Mouse (Mus musculus) MEL (cell line): ENCODE data around the gene Tinf2. TPM values are rescaled to one million over a fixed set of nuclear protein-coding genes. Genes with fewer than 3 reads are reported as not detected.

Experiments
- DNase-seq: peaks from one replicate; pipeline ENCODE4 v3.0.0; 2011; ENCODE audit warnings: low read depth, low spot score
- H3K27ac ChIP-seq: 2 replicates; pipeline ENCODE4 v1.5.1; 2012; ENCODE audit warnings: low read depth, mild to moderate bottlenecking, control low read depth, low read length, moderate library complexity; ENCODE audit not compliant: control insufficient read depth
- H3K27me3 ChIP-seq, 2 experiments: fragments of 150-350 bp in 1 of 2; sonication (generic) in 1 of 2; 2 replicates each; pipeline ENCODE4 v1.6.1; 2012; ENCODE audit warnings: low read length in 2 of 2, mild to moderate bottlenecking in 2 of 2, improper control_type of control experiment in 1 of 2, moderate library complexity in 1 of 2; ENCODE audit not compliant: insufficient read depth in 2 of 2, control insufficient read depth in 1 of 2
- H3K36me3 ChIP-seq, 2 experiments: 2 replicates each; pipeline ENCODE4 v1.6.1; 2012 to 2014; ENCODE audit warnings: low read length in 2 of 2, improper control_type of control experiment in 1 of 2, inconsistent platforms in 1 of 2, mild to moderate bottlenecking in 1 of 2; ENCODE audit not compliant: insufficient read depth in 2 of 2, control insufficient read depth in 1 of 2
- H3K4me1 ChIP-seq, 2 experiments: fragments of 150-350 bp in 1 of 2; sonication (generic) in 1 of 2; 2 replicates each; pipeline ENCODE4 v1.6.1; 2012; ENCODE audit warnings: low read length in 2 of 2, improper control_type of control experiment in 1 of 2, mild to moderate bottlenecking in 1 of 2; ENCODE audit not compliant: insufficient read depth in 2 of 2, control insufficient read depth in 1 of 2
- H3K4me3 ChIP-seq, 2 experiments: fragments of 150-350 bp in 1 of 2; sonication (generic) in 1 of 2; 2 replicates each; pipeline ENCODE4 v1.5.1; 2012; ENCODE audit warnings: low read depth in 2 of 2, low read length in 2 of 2, mild to moderate bottlenecking in 2 of 2, moderate library complexity in 2 of 2, control low read depth in 1 of 2, improper control_type of control experiment in 1 of 2; ENCODE audit not compliant: control insufficient read depth in 1 of 2, insufficient read depth in 1 of 2
- H3K79me2 ChIP-seq: 2 replicates; pipeline ENCODE4 v1.6.1; 2012; ENCODE audit warnings: mild to moderate bottlenecking, low read length, moderate library complexity; ENCODE audit not compliant: control insufficient read depth, poor library complexity, insufficient read depth
- H3K9ac ChIP-seq: 2 replicates; pipeline ENCODE4 v1.6.1; 2012; ENCODE audit warnings: low read depth, mild to moderate bottlenecking, control low read depth, low read length, moderate library complexity; ENCODE audit not compliant: control insufficient read depth, poor library complexity, severe bottlenecking
- H3K9me3 ChIP-seq: fragments of 150-350 bp; sonication (generic); replicated peaks from 2 replicates; pipeline ENCODE4 v1.6.1; 2012; ENCODE audit warnings: mild to moderate bottlenecking, low read length, improper control_type of control experiment, moderate library complexity; ENCODE audit not compliant: insufficient read depth
- BHLHE40 ChIP-seq: IDR thresholded peaks from 2 replicates; pipeline ENCODE4 v1.6.1; 2012; ENCODE audit warnings: low read depth, mild to moderate bottlenecking, inconsistent platforms, low read length, improper control_type of control experiment, borderline replicate concordance
- CHD1 ChIP-seq: IDR thresholded peaks from 2 replicates; pipeline ENCODE4 v1.6.1; 2012; ENCODE audit warnings: low read depth, mild to moderate bottlenecking, inconsistent platforms, low read length, improper control_type of control experiment
- CHD2 ChIP-seq: IDR thresholded peaks from 2 replicates; pipeline ENCODE4 v1.6.1; 2011; ENCODE audit warnings: low read length, improper control_type of control experiment
- CTCF ChIP-seq, 3 experiments: IDR thresholded peaks in 2 of 3; conservative IDR thresholded peaks in 1 of 3; 2 replicates each; pipeline ENCODE4 v1.5.1; 2011 to 2012; ENCODE audit warnings: low read length in 3 of 3, low read depth in 2 of 3, mild to moderate bottlenecking in 2 of 3, improper control_type of control experiment in 1 of 3, inconsistent platforms in 1 of 3, mixed read lengths in 1 of 3, moderate library complexity in 1 of 3; ENCODE audit not compliant: control insufficient read depth in 1 of 3, insufficient read depth in 1 of 3, poor library complexity in 1 of 3, severe bottlenecking in 1 of 3
- E2F4 ChIP-seq: IDR thresholded peaks from 2 replicates; pipeline ENCODE4 v1.6.1; 2011; ENCODE audit warnings: low read depth, low read length, improper control_type of control experiment, borderline replicate concordance
- ELF1 ChIP-seq: IDR thresholded peaks from 2 replicates; pipeline ENCODE4 v1.6.1; 2014; ENCODE audit warnings: low read depth, mild to moderate bottlenecking, inconsistent platforms, low read length, improper control_type of control experiment, moderate library complexity
- EP300 ChIP-seq, 2 experiments: IDR thresholded peaks; 2 replicates each; pipeline ENCODE4 v1.6.1; 2011; ENCODE audit warnings: improper control_type of control experiment in 2 of 2, low read length in 2 of 2, low read depth in 1 of 2, mild to moderate bottlenecking in 1 of 2
- ETS1 ChIP-seq: IDR thresholded peaks from 2 replicates; pipeline ENCODE4 v1.6.1; 2012; ENCODE audit warnings: low read depth, mild to moderate bottlenecking, inconsistent platforms, low read length, improper control_type of control experiment, moderate library complexity
- GABPA ChIP-seq: IDR thresholded peaks from 2 replicates; pipeline ENCODE4 v1.6.1; 2012; ENCODE audit warnings: low read depth, mild to moderate bottlenecking, inconsistent platforms, low read length, improper control_type of control experiment, moderate library complexity
- GATA1 ChIP-seq: IDR thresholded peaks from 2 replicates; pipeline ENCODE4 v1.6.1; 2011; ENCODE audit warnings: low read depth, low read length, improper control_type of control experiment
- HCFC1 ChIP-seq: IDR thresholded peaks from 2 replicates; pipeline ENCODE4 v1.6.1; 2012; ENCODE audit warnings: low read depth, mild to moderate bottlenecking, inconsistent platforms, low read length, improper control_type of control experiment, moderate library complexity
- JUND ChIP-seq: IDR thresholded peaks from 2 replicates; pipeline ENCODE4 v1.6.1; 2011; ENCODE audit warnings: low read depth, mild to moderate bottlenecking, improper control_type of control experiment, low read length
- KAT2A ChIP-seq: conservative IDR thresholded peaks from 2 replicates; pipeline ENCODE4 v1.6.1; 2012; ENCODE audit warnings: low read depth, low read length, improper control_type of control experiment, inconsistent platforms
- MAFK ChIP-seq: IDR thresholded peaks from 2 replicates; pipeline ENCODE4 v1.6.1; 2011; ENCODE audit warnings: low read depth, mild to moderate bottlenecking, low read length, improper control_type of control experiment, borderline replicate concordance
- MAX ChIP-seq: IDR thresholded peaks from 2 replicates; pipeline ENCODE4 v1.6.1; 2011; ENCODE audit warnings: low read length, improper control_type of control experiment
- MAZ ChIP-seq: IDR thresholded peaks from 2 replicates; pipeline ENCODE4 v1.6.1; 2012; ENCODE audit warnings: low read depth, mild to moderate bottlenecking, inconsistent platforms, low read length, improper control_type of control experiment
- MEF2A ChIP-seq: IDR thresholded peaks from 2 replicates; pipeline ENCODE4 v1.6.1; 2014; ENCODE audit warnings: low read depth, mild to moderate bottlenecking, inconsistent platforms, low read length, improper control_type of control experiment; ENCODE audit not compliant: poor library complexity, insufficient replicate concordance, severe bottlenecking; ENCODE audit errors: extremely low read depth
- MYB ChIP-seq: IDR thresholded peaks from 2 replicates; pipeline ENCODE4 v1.6.1; 2011; ENCODE audit warnings: mild to moderate bottlenecking, low read depth, low read length, improper control_type of control experiment
- NELFE ChIP-seq: IDR thresholded peaks from 2 replicates; pipeline ENCODE4 v1.6.1; 2011; ENCODE audit warnings: low read depth, low read length, improper control_type of control experiment
- NRF1 ChIP-seq: IDR thresholded peaks from 2 replicates; pipeline ENCODE4 v1.6.1; 2014; ENCODE audit warnings: low read depth, mild to moderate bottlenecking, inconsistent platforms, low read length, improper control_type of control experiment, moderate library complexity; ENCODE audit not compliant: poor library complexity, insufficient read depth, severe bottlenecking
- POLR2AphosphoS2 ChIP-seq: IDR thresholded peaks from 2 replicates; pipeline ENCODE4 v1.6.1; 2011; ENCODE audit warnings: low read length, improper control_type of control experiment
- POLR2AphosphoS5 ChIP-seq: IDR thresholded peaks from 2 replicates; pipeline ENCODE4 v1.6.1; 2012; ENCODE audit warnings: low read depth, borderline replicate concordance, mild to moderate bottlenecking, inconsistent platforms, low read length, moderate library complexity, mixed read lengths
- RAD21 ChIP-seq: IDR thresholded peaks from 2 replicates; pipeline ENCODE4 v1.6.1; 2011; ENCODE audit warnings: mild to moderate bottlenecking, low read depth, low read length, improper control_type of control experiment
- RCOR1 ChIP-seq: IDR thresholded peaks from 2 replicates; pipeline ENCODE4 v1.6.1; 2012; ENCODE audit warnings: low read depth, mild to moderate bottlenecking, inconsistent platforms, low read length, improper control_type of control experiment
- SIN3A ChIP-seq: IDR thresholded peaks from 2 replicates; pipeline ENCODE4 v1.6.1; 2012; ENCODE audit warnings: low read length, improper control_type of control experiment, inconsistent platforms
- TAL1 ChIP-seq: IDR thresholded peaks from 2 replicates; pipeline ENCODE4 v1.6.1; 2012; ENCODE audit warnings: mild to moderate bottlenecking, inconsistent platforms, low read length, moderate library complexity, mixed read lengths
- TBP ChIP-seq: IDR thresholded peaks from 2 replicates; pipeline ENCODE4 v1.8.0; 2011; ENCODE audit warnings: low read depth, low read length, improper control_type of control experiment
- TCF12 ChIP-seq: IDR thresholded peaks from 2 replicates; pipeline ENCODE4 v1.6.1; 2014; ENCODE audit warnings: low read depth, mild to moderate bottlenecking, inconsistent platforms, low read length, improper control_type of control experiment, moderate library complexity
- UBTF ChIP-seq: IDR thresholded peaks from 2 replicates; pipeline ENCODE4 v1.6.1; 2012; ENCODE audit warnings: low read depth, mild to moderate bottlenecking, inconsistent platforms, low read length, improper control_type of control experiment, moderate library complexity, borderline replicate concordance; ENCODE audit not compliant: insufficient read depth
- USF1 ChIP-seq: IDR thresholded peaks from 2 replicates; pipeline ENCODE4 v1.6.1; 2014; ENCODE audit warnings: low read depth, mild to moderate bottlenecking, inconsistent platforms, low read length, improper control_type of control experiment, moderate library complexity
- USF2 ChIP-seq, 2 experiments: IDR thresholded peaks; 2 replicates each; pipeline ENCODE4 v1.6.1; 2011 to 2012; ENCODE audit warnings: improper control_type of control experiment in 2 of 2, low read length in 2 of 2, borderline replicate concordance in 1 of 2, inconsistent platforms in 1 of 2, low read depth in 1 of 2, mild to moderate bottlenecking in 1 of 2; ENCODE audit not compliant: insufficient read depth in 1 of 2
- ZKSCAN1 ChIP-seq: IDR thresholded peaks from 2 replicates; pipeline ENCODE4 v1.6.1; 2012; ENCODE audit warnings: low read depth, mild to moderate bottlenecking, inconsistent platforms, low read length, improper control_type of control experiment, moderate library complexity
- ZMIZ1 ChIP-seq: IDR thresholded peaks from 2 replicates; pipeline ENCODE4 v1.6.1; 2012; ENCODE audit warnings: low read depth, mild to moderate bottlenecking, inconsistent platforms, low read length, improper control_type of control experiment, moderate library complexity
- ZNF384 ChIP-seq: IDR thresholded peaks from 2 replicates; pipeline ENCODE4 v1.6.1; 2012; ENCODE audit warnings: low read depth, mild to moderate bottlenecking, inconsistent platforms, low read length, improper control_type of control experiment
- polyA plus RNA-seq, 2 experiments: library from polyadenylated mRNA; stranded (reverse) in 1 of 2; unstranded in 1 of 2; fragments of >175 nt in 1 of 2; fragments of >200 nt in 1 of 2; gene quantifications; 2 replicates each; pipeline versions ENCODE4 v1.2.1 to v1.2.4; 2012; ENCODE audit warnings: low replicate concordance in 2 of 2, low read depth in 1 of 2; ENCODE audit not compliant: insufficient read length in 2 of 2, insufficient read depth in 1 of 2, missing spikeins in 1 of 2
- total RNA-seq: library from RNA; depleted of rRNA; stranded (reverse); fragments of 300-350 nt; gene quantifications from 2 replicates; pipeline ENCODE4 v1.2.3, GENCODE M21; 2012

Gene Tinf2
- total and polyA plus RNA-seq, 3 experiments, result 27.2 to 53.0 TPM; not detected in 1

GRCm38 (mm10) chr14:55671833-55672740 lies 9.5 kb downstream of the Tinf2 start, which contains the start of the genes Gmpr2 and Nedd8:
Gene Gmpr2 (plus strand): TSS chr14:55671941.
Gene Nedd8 (minus strand): TSS chr14:55672124.
- Histone ChIP-seq H3K36me3 (peaks cover 0 to 37% of the 10 kb centered on the region in 2 experiments; a peak in 2 of 4 replicates), H3K4me1 (peaks cover 7 to 15% of the 10 kb centered on the region in 2 experiments; a peak in 3 of 4 replicates), H3K9me3 (no peaks in the 10 kb centered on the region), H3K27me3 (no peaks in the 10 kb centered on the region), H3K9ac (peak within 1 kb of the TSS; percentile 78), H3K27ac (peak within 1 kb of the TSS; percentile 93), H3K4me3 (peak within 1 kb of the TSS; percentile 69 to 70), H3K79me2 (peaks cover 30% of the 10 kb centered on the region)
- DNase-seq, result peak; percentile 100
- TF ChIP-seq ZNF384 (peak; percentile 53), EP300 (IDR thresholded peaks at IDR 0.05; ENCODE audit: low read depth in 1 of 2, low read length in 2 of 2) (peak; percentile 44 to 54), MYB (peak; percentile 64), GABPA (no peak; the same call in 1 of the 2 replicates), NRF1 (no peak), GATA1 (no peak), USF1 (no peak), POLR2AphosphoS2 (peak; percentile 82), RCOR1 (peak; percentile 15; the same call in 1 of the 2 replicates), TAL1 (no peak), CTCF (IDR thresholded peaks at IDR 0.05 in 2 of 3, conservative IDR thresholded peaks at IDR 0.05 in 1 of 3; ENCODE audit: control insufficient read depth in 1 of 3, insufficient read depth in 1 of 3, low read depth in 2 of 3, low read length in 3 of 3, poor library complexity in 1 of 3, severe bottlenecking in 1 of 3) (no peak), TBP (peak; percentile 49), UBTF (no peak), MAFK (no peak), ETS1 (peak; percentile 69), POLR2AphosphoS5 (no peak), MAX (peak; percentile 96), KAT2A (peak; percentile 100), SIN3A (peak; percentile 98), NELFE (peak; percentile 80), USF2 (IDR thresholded peaks at IDR 0.05; ENCODE audit: borderline replicate concordance in 1 of 2, insufficient read depth in 1 of 2, low read depth in 1 of 2, low read length in 2 of 2) (no peak), ZKSCAN1 (no peak), CHD1 (no peak), TCF12 (0 out of 2 replicates have a peak, but pooled peaks have one; percentile 23), CHD2 (peak; percentile 72), HCFC1 (peak; percentile 97), MEF2A (no peak), MAZ (no peak), ELF1 (peak; percentile 83), E2F4 (0 out of 2 replicates have a peak, but pooled peaks have one; percentile 50), RAD21 (no peak), BHLHE40 (no peak), JUND (no peak), ZMIZ1 (0 out of 2 replicates have a peak, but pooled peaks have one; percentile 50)
